8 mouse cellular contexts compared by ENCODE assay signal in the genomic region with DNA sequence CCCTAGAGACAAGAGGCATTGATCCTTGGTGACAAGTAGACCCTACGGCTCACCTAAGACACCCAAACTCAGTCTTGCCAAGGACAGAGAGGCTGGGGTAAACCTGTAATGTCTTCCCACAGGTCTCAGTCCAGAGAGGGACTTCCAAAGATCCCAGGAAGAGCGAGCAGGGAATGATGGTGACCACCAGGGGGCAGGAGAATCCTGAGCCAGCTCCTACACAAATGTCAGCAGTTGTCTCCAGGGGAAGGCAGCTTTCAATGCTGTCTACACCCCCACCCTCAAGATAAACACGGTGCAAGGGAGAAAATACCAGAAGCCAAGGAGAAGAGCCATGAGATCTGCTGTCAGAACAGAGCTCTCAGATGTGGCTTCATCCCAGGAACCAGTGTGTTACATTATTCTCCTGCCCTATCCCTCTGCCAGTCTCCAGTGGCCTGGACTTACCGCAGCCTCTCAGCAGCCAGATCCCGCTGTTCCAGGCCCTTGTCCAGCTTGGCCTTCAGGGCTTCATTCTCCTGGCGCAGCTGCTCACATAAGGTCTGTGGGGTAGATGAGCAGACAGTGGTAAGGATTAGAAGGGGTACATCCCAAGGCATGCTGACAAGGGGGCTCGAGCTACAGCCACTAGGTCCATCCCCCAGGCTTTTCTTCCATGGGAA. TPM values are rescaled to one million over a fixed set of nuclear protein-coding genes. Genes with fewer than 3 reads are reported as not detected.
A peak's percentile ranks its signal among the peaks of the same experiment; 100 is the strongest.
DNase-seq lines count a peak whose midpoint lies in the region; ATAC-seq and TF ChIP-seq lines count a peak whose summit lies in the region.

No protein-coding gene starts in this region.

- WGBS in forebrain, embryonic 14.5 days = 70% methylated on average over 7 of the region's 7 CpGs
- 67% methylated on average over 7 of the region's 7 CpGs for WGBS in forebrain, embryonic 16.5 days
- WGBS in kidney, postnatal 0 days = 70% methylated on average over 7 of the region's 7 CpGs

- no peak overlapping the region for H3K9ac ChIP-seq in forebrain, embryonic 14.5 days (ENCODE audit: low read length)
- no peak overlapping the region for H3K9ac ChIP-seq in forebrain, embryonic 16.5 days (replicated peaks; ENCODE audit: low read depth, low read length)
- H3K9ac ChIP-seq in kidney, postnatal 0 days (ENCODE audit: low read depth, low read length) = no peak overlapping the region

- DNase-seq in forebrain, embryonic 14.5 days (ENCODE audit: low spot score) = peak; percentile 70
- DNase-seq in thymus, postnatal 0 days (ENCODE audit: low spot score) = peak; percentile 17
- no peak for DNase-seq in thymus, postnatal 25 days
- peak; percentile 65 for DNase-seq in embryo, embryonic 11 days
- peak; percentile 74 for DNase-seq in kidney, postnatal 0 days (ENCODE audit: low spot score)
- DNase-seq in lung, postnatal 14 days = peak; percentile 73
- DNase-seq in thymus, postnatal 14 days = peak; percentile 31

- peak; percentile 88 for TF ChIP-seq CTCF in kidney, postnatal 0 days (IDR thresholded peaks at IDR 0.05; ENCODE audit: low read depth)

- H3K27me3 ChIP-seq in forebrain, embryonic 14.5 days (replicated peaks; ENCODE audit: control insufficient read depth, insufficient read depth, low read length) = no peaks in the 10 kb centered on the region
- no peaks in the 10 kb centered on the region for H3K27me3 ChIP-seq in forebrain, embryonic 16.5 days (replicated peaks; ENCODE audit: control insufficient read depth, insufficient read depth, low read length)
- no peaks in the 10 kb centered on the region for H3K27me3 ChIP-seq in kidney, postnatal 0 days (ENCODE audit: insufficient read depth, low read length)

- no peak overlapping the region for H3K4me3 ChIP-seq in forebrain, embryonic 14.5 days (ENCODE audit: low read depth, low read length)
- no peak overlapping the region for H3K4me3 ChIP-seq in forebrain, embryonic 16.5 days (replicated peaks; ENCODE audit: low read length)
- H3K4me3 ChIP-seq in kidney, postnatal 0 days (replicated peaks; ENCODE audit: low read depth, low read length) = no peak overlapping the region

- ATAC-seq in forebrain, embryonic 14.5 days = no peak; the same call in 1 of the 2 replicates
- no peak for ATAC-seq in forebrain, embryonic 16.5 days
- no peak for ATAC-seq in kidney, postnatal 0 days (replicated peaks; ENCODE audit: low FRiP score, low read depth)

- H3K4me1 ChIP-seq in forebrain, embryonic 14.5 days (ENCODE audit: control insufficient read depth, insufficient read depth, low read length) = no peaks in the 10 kb centered on the region
- no peaks in the 10 kb centered on the region for H3K4me1 ChIP-seq in forebrain, embryonic 16.5 days (replicated peaks; ENCODE audit: control insufficient read depth, insufficient read depth, low read length)
- H3K4me1 ChIP-seq in kidney, postnatal 0 days (replicated peaks; ENCODE audit: insufficient read depth, low read length) = no peaks in the 10 kb centered on the region

- no peaks in the 10 kb centered on the region for H3K9me3 ChIP-seq in forebrain, embryonic 14.5 days (replicated peaks; ENCODE audit: control insufficient read depth, low read length)
- H3K9me3 ChIP-seq in forebrain, embryonic 16.5 days (ENCODE audit: control insufficient read depth, low read length) = no peaks in the 10 kb centered on the region
- H3K9me3 ChIP-seq in kidney, postnatal 0 days (replicated peaks; ENCODE audit: low read length) = no peaks in the 10 kb centered on the region

- H3K27ac ChIP-seq in forebrain, embryonic 14.5 days (ENCODE audit: low read depth, low read length) = no peak overlapping the region
- no peak overlapping the region for H3K27ac ChIP-seq in forebrain, embryonic 16.5 days (ENCODE audit: low read length)
- H3K27ac ChIP-seq in kidney, postnatal 0 days = no peak overlapping the region

- H3K36me3 ChIP-seq in forebrain, embryonic 14.5 days (ENCODE audit: control insufficient read depth, insufficient read depth, low read length) = peaks cover 21% of the 10 kb centered on the region
- H3K36me3 ChIP-seq in forebrain, embryonic 16.5 days (ENCODE audit: control insufficient read depth, insufficient read depth) = 0 out of 2 replicates have a peak, but pooled peaks cover 5% of the 10 kb centered on the region
- peaks cover 44% of the 10 kb centered on the region for H3K36me3 ChIP-seq in kidney, postnatal 0 days (ENCODE audit: insufficient read depth, low read length)

- no peak overlapping the region for H3K4me2 ChIP-seq in forebrain, embryonic 14.5 days (ENCODE audit: low read length)
- no peak overlapping the region for H3K4me2 ChIP-seq in forebrain, embryonic 16.5 days (ENCODE audit: low read length)
- H3K4me2 ChIP-seq in kidney, postnatal 0 days (ENCODE audit: low read length) = no peak overlapping the region

RNA-seq across cellular contexts. Expression of a gene that starts 28.2 kb away (rescaled TPM):
- polyA plus RNA-seq in forebrain, embryonic 14.5 days (2014; fragmentation: Nextera tagmentation; extraction: Ambion mirVana) = 19.4 and 24.4 TPM in 2 replicates
- 17.4 and 18.0 TPM in 2 replicates for polyA plus RNA-seq in forebrain, embryonic 16.5 days (2015; fragmentation: Nextera tagmentation; extraction: Ambion mirVana)
- 17.0 and 20.4 TPM in 2 replicates for polyA plus RNA-seq in thymus, postnatal 0 days (2015; fragmentation: Nextera tagmentation; extraction: Ambion mirVana)
- 1,362 and 1,474 TPM in 2 replicates for polyA plus RNA-seq in kidney, postnatal 0 days (2015; fragmentation: Nextera tagmentation; extraction: Ambion mirVana)

RNA-seq across cellular contexts. Expression of a gene that starts 32.3 kb away (rescaled TPM):
- polyA plus RNA-seq in forebrain, embryonic 14.5 days (2014; fragmentation: Nextera tagmentation; extraction: Ambion mirVana) = 8.1 and 9.6 TPM in 2 replicates
- 12.7 and 13.2 TPM in 2 replicates for polyA plus RNA-seq in forebrain, embryonic 16.5 days (2015; fragmentation: Nextera tagmentation; extraction: Ambion mirVana)
- 40.6 and 40.8 TPM in 2 replicates for polyA plus RNA-seq in thymus, postnatal 0 days (2015; fragmentation: Nextera tagmentation; extraction: Ambion mirVana)
- 17.5 and 20.3 TPM in 2 replicates for polyA plus RNA-seq in kidney, postnatal 0 days (2015; fragmentation: Nextera tagmentation; extraction: Ambion mirVana)

Comparison
In these comparisons a context has a peak if more than half of its experiments do, and no peak if none do; other contexts are left out.
1. RNA of a gene that starts 28.2 kb away (polyA plus RNA-seq): 1,362 to 1,474 TPM in kidney, postnatal 0 days; 19.4 to 24.4 TPM in forebrain, embryonic 14.5 days, 17.4 to 18.0 TPM in forebrain, embryonic 16.5 days and 17.0 to 20.4 TPM in thymus, postnatal 0 days; every median in the first group is over 10 times any median in the second.